In the genomic region with DNA sequence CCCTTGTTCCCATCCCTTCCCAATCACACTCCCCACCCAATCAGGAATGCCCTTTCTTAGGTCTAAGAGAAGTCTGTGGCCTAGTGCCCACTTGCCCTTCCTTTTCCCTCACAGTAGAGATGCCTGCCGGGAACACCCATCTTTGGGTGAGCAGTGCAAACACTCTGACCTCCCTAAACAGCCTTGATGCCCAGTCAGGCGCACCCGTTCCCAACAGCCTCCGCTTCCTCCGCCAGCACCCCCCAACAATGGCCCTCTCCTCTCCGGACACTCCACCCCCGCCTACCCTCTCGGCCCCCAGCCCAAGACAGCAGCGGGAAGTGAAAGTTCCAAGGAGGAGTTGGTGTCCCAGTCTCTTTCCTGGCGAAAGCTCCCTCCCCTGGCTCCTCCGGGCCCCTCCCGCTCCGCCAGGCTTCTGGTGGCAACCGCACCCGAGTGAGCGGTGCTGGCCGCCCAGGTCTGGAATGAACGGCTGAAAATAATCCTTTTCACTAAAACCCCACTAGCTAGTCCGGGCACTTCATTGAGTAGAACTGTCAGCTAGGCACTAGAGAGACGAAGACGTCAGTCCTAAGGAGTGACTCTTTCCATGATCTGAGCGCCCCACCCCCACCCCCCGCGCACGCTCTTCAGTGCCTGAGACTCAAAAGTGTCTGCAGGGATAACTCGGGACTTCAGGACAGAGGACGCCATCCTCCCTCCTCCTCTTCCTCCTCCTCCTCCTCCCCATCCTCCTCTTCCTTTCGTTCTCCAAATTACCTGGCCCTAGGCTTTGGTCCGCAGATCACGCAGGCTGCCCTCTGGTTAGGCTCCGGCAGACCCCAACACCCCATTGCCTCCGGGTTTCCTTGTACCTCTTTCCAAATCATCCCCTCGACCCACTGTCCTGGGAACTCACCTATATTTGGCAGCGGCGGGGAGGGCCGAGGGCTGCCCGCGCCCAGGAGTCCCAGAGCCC, we compare ENCODE assay signal across 9 mouse cellular contexts. TPM values are rescaled to one million over a fixed set of nuclear protein-coding genes. Genes with fewer than 3 reads are reported as not detected.
DNase-seq lines count a peak whose midpoint lies in the region; ATAC-seq lines count a peak whose summit lies in the region.
"Had no signal": no experiment of that assay in that cellular context is flagged by ENCODE, and none has a peak within 500 bp of the region (broad histone marks: within the 10 kb centered on the region; RNA-seq: fewer than 3 reads in every experiment).

No protein-coding gene starts in this region.

- no peaks in the 10 kb centered on the region for H3K9me3 ChIP-seq in embryonic facial prominence, embryonic 15.5 days (replicated peaks)
- no peaks in the 10 kb centered on the region for H3K9me3 ChIP-seq in midbrain, embryonic 13.5 days

- no peaks in the 10 kb centered on the region; the same call in 1 of the 2 replicates for H3K27me3 ChIP-seq in embryonic facial prominence, embryonic 15.5 days
- peaks cover 48% of the 10 kb centered on the region for H3K27me3 ChIP-seq in midbrain, embryonic 13.5 days

- H3K4me2 ChIP-seq in embryonic facial prominence, embryonic 15.5 days (replicated peaks): peak overlapping the region; percentile 96
- peak overlapping the region; percentile 90 for H3K4me2 ChIP-seq in midbrain, embryonic 13.5 days (replicated peaks)

- peak overlapping the region; percentile 76 for H3K4me3 ChIP-seq in embryonic facial prominence, embryonic 15.5 days (replicated peaks)
- peak overlapping the region; percentile 62 for H3K4me3 ChIP-seq in midbrain, embryonic 13.5 days (replicated peaks)

- WGBS in embryonic facial prominence, embryonic 15.5 days: 2% methylated on average over 38 of the region's 38 CpGs
- WGBS in midbrain, embryonic 13.5 days: under 1% methylated on average over 38 of the region's 38 CpGs

- H3K9ac ChIP-seq in embryonic facial prominence, embryonic 15.5 days: peak overlapping the region; percentile 53
- H3K9ac ChIP-seq in midbrain, embryonic 13.5 days (replicated peaks): peak overlapping the region; percentile 77

- H3K27ac ChIP-seq in embryonic facial prominence, embryonic 15.5 days (replicated peaks): peak overlapping the region; percentile 78
- H3K27ac ChIP-seq in midbrain, embryonic 13.5 days: peak overlapping the region; percentile 86; the same call in 1 of the 2 replicates

- ATAC-seq in frontal cortex, adult (ENCODE audit: low TSS enrichment): peak; percentile 39
- peak; percentile 61; the same call in 1 of the 2 replicates for ATAC-seq in embryonic facial prominence, embryonic 15.5 days (ENCODE audit: insufficient number of reproducible peaks, low FRiP score, low TSS enrichment, low read depth)
- peak; percentile 44 for ATAC-seq in midbrain, embryonic 13.5 days
- no peak for ATAC-seq in erythroid progenitor cell, adult 5-6 weeks (replicated peaks; ENCODE audit: low FRiP score, poor library complexity, severe bottlenecking)

- DNase-seq in frontal cortex, postnatal 14 days (ENCODE audit: low spot score in 2 of 2): no peak
- peak; percentile 78 for DNase-seq in adrenal gland, adult 2 months
- DNase-seq in heart, postnatal 14 days: peak; percentile 67 to 76
- DNase-seq in kidney, postnatal 4 days: peak; percentile 64 to 76

- H3K4me1 ChIP-seq in embryonic facial prominence, embryonic 15.5 days: peaks cover 19% of the 10 kb centered on the region
- peaks cover 20% of the 10 kb centered on the region for H3K4me1 ChIP-seq in midbrain, embryonic 13.5 days (replicated peaks)

- intact Hi-C loops in heart, postnatal 14 days (cut with DNase I): no loop called here

- H3K36me3 ChIP-seq in embryonic facial prominence, embryonic 15.5 days: peaks cover 21% of the 10 kb centered on the region
- H3K36me3 ChIP-seq in midbrain, embryonic 13.5 days: peaks cover 11% of the 10 kb centered on the region

RNA-seq across cellular contexts. Expression of a gene that starts 0.6 kb away (rescaled TPM):
- 10 to 100 TPM; 56.1 to 87.5 TPM for total RNA-seq in adrenal gland, adult 2 months (2021)
- 142 and 182 TPM in 2 replicates for polyA plus RNA-seq in adrenal gland, adult 2 months (2012; rRNA removed)
- polyA plus RNA-seq in embryonic facial prominence, embryonic 15.5 days (2015; fragmentation: Nextera tagmentation; extraction: Ambion mirVana): 93.2 and 96.1 TPM in 2 replicates
- total RNA-seq in heart, postnatal 14 days (2021): 10 to 100 TPM; 80.4 to 100.0 TPM
- 28.2 and 34.2 TPM in 2 replicates for polyA plus RNA-seq in midbrain, embryonic 13.5 days (2015; fragmentation: Nextera tagmentation; extraction: Ambion mirVana)
- total RNA-seq in erythroid progenitor cell, adult 5-6 weeks (2015; ENCODE audit: low replicate concordance): 6.5 and 13.8 TPM in 2 replicates
- 0.77 and 3.5 TPM in 2 replicates for total RNA-seq in erythroid progenitor cell, adult 5-6 weeks (2017; ENCODE audit: low replicate concordance)

RNA-seq across cellular contexts. Expression of a gene that starts 11.4 kb away (rescaled TPM):
- total RNA-seq in adrenal gland, adult 2 months (2021): 1 to 10 TPM in 1 of 2 experiments, under 1 TPM in 1; 0.63 to 1.9 TPM
- polyA plus RNA-seq in adrenal gland, adult 2 months (2012; rRNA removed): 1.8 and 3.5 TPM in 2 replicates
- 28.1 and 31.0 TPM in 2 replicates for polyA plus RNA-seq in embryonic facial prominence, embryonic 15.5 days (2015; fragmentation: Nextera tagmentation; extraction: Ambion mirVana)
- under 1 TPM; 0.49 to 0.74 TPM for total RNA-seq in heart, postnatal 14 days (2021)
- 8.8 and 11.4 TPM in 2 replicates for polyA plus RNA-seq in midbrain, embryonic 13.5 days (2015; fragmentation: Nextera tagmentation; extraction: Ambion mirVana)
- total RNA-seq in erythroid progenitor cell, adult 5-6 weeks (2015; ENCODE audit: low replicate concordance): not detected in 2 replicates
- not detected in 2 replicates for total RNA-seq in erythroid progenitor cell, adult 5-6 weeks (2017; ENCODE audit: low replicate concordance)
- total RNA-seq: neutrophil, adult 5-6 weeks had no signal

RNA-seq across cellular contexts. Expression of a gene that starts 12.6 kb away (rescaled TPM):
- 1 to 10 TPM in 1 of 2 experiments, under 1 TPM in 1; 0.40 to 1.3 TPM for total RNA-seq in adrenal gland, adult 2 months (2021)
- polyA plus RNA-seq in adrenal gland, adult 2 months (2012; rRNA removed): 0.61 and 1.2 TPM in 2 replicates
- polyA plus RNA-seq in embryonic facial prominence, embryonic 15.5 days (2015; fragmentation: Nextera tagmentation; extraction: Ambion mirVana): 0.13 and 0.21 TPM in 2 replicates
- total RNA-seq in heart, postnatal 14 days (2021): not detected
- 0.19 and 0.24 TPM in 2 replicates for polyA plus RNA-seq in midbrain, embryonic 13.5 days (2015; fragmentation: Nextera tagmentation; extraction: Ambion mirVana)
- total RNA-seq in erythroid progenitor cell, adult 5-6 weeks (2015; ENCODE audit: low replicate concordance): not detected in 2 replicates
- total RNA-seq in erythroid progenitor cell, adult 5-6 weeks (2017; ENCODE audit: low replicate concordance): not detected in 2 replicates
- total RNA-seq: neutrophil, adult 5-6 weeks had no signal

RNA-seq across cellular contexts. Expression of a gene that starts 15.9 kb away (rescaled TPM):
- under 1 TPM in 1 of 2 experiments, not detected in 1; 0.41 TPM for total RNA-seq in adrenal gland, adult 2 months (2021)
- polyA plus RNA-seq in adrenal gland, adult 2 months (2012; rRNA removed): 0.46 and 0.53 TPM in 2 replicates
- 0.46 and 0.64 TPM in 2 replicates for polyA plus RNA-seq in embryonic facial prominence, embryonic 15.5 days (2015; fragmentation: Nextera tagmentation; extraction: Ambion mirVana)
- under 1 TPM; 0.22 to 0.48 TPM for total RNA-seq in heart, postnatal 14 days (2021)
- 0.88 and 0.93 TPM in 2 replicates for polyA plus RNA-seq in midbrain, embryonic 13.5 days (2015; fragmentation: Nextera tagmentation; extraction: Ambion mirVana)
- total RNA-seq in erythroid progenitor cell, adult 5-6 weeks (2015; ENCODE audit: low replicate concordance): not detected in 2 replicates
- total RNA-seq in erythroid progenitor cell, adult 5-6 weeks (2017; ENCODE audit: low replicate concordance): not detected in 2 replicates
- total RNA-seq: neutrophil, adult 5-6 weeks had no signal

RNA-seq across cellular contexts. Expression of a gene that starts 26.4 kb away (rescaled TPM):
- under 1 TPM; 0.26 to 0.55 TPM for total RNA-seq in adrenal gland, adult 2 months (2021)
- polyA plus RNA-seq in adrenal gland, adult 2 months (2012; rRNA removed): 0.21 and 1.0 TPM in 2 replicates
- 42.3 and 47.2 TPM in 2 replicates for polyA plus RNA-seq in embryonic facial prominence, embryonic 15.5 days (2015; fragmentation: Nextera tagmentation; extraction: Ambion mirVana)
- total RNA-seq in heart, postnatal 14 days (2021): not detected
- 21.8 and 22.5 TPM in 2 replicates for polyA plus RNA-seq in midbrain, embryonic 13.5 days (2015; fragmentation: Nextera tagmentation; extraction: Ambion mirVana)
- not detected in 2 replicates for total RNA-seq in erythroid progenitor cell, adult 5-6 weeks (2015; ENCODE audit: low replicate concordance)
- total RNA-seq in erythroid progenitor cell, adult 5-6 weeks (2017; ENCODE audit: low replicate concordance): not detected in 2 replicates
- total RNA-seq: neutrophil, adult 5-6 weeks had no signal

Comparison
In these comparisons a context has a peak if more than half of its experiments do, and no peak if none do; other contexts are left out.
1. DNase-seq: peak in adrenal gland, adult 2 months (single experiment), heart, postnatal 14 days (2 of 2) and kidney, postnatal 4 days (2 of 2); none in frontal cortex, postnatal 14 days (0 of 2).